Mouse (Mus musculus) E14TG2a.4 (cell line): ENCODE measurements around the gene Erg.

Source experiments
- CTCF ChIP-seq: conservative IDR thresholded peaks from 2 replicates; pipeline ENCODE4 v1.5.1; 2014; ENCODE audit warnings: low read length
- NANOG ChIP-seq: IDR thresholded peaks from 2 replicates; pipeline ENCODE4 v1.6.1; 2014; ENCODE audit warnings: borderline replicate concordance, low read length, mixed read lengths
- POU5F1 ChIP-seq: IDR thresholded peaks from 2 replicates; pipeline ENCODE4 v1.6.1; 2014; ENCODE audit warnings: low read length, borderline replicate concordance

- TF ChIP-seq CTCF (no peak), POU5F1 (no peak), NANOG (no peak)
Measured at GRCm38 (mm10) chr16:95332159-95332558, 254.2 kb downstream of the Erg start.
